Mouse (Mus musculus) gastrocnemius, postnatal 4 days (tissue): ENCODE data around the gene 4930568D16Rik. TPM values are rescaled to one million over a fixed set of nuclear protein-coding genes. Genes with fewer than 3 reads are reported as not detected.

Experiments
- total RNA-seq, 2 experiments: library from RNA; stranded (reverse); gene quantifications; 2 replicates each; pipeline ENCODE4 v1.2.3; 2021

4930568D16Rik gene
- total RNA-seq, 2 experiments from 2014 or later = not detected

Other genes starting within 250 kb of the 4930568D16Rik start
- gene Rab14, start 166.6 kb downstream of the 4930568D16Rik start, total RNA-seq = 100 to 1,000 TPM; 119 to 130 TPM
- gene Gsn, start 111.3 kb downstream of the 4930568D16Rik start, total RNA-seq = 100 to 1,000 TPM; 259 to 284 TPM
- 10 to 100 TPM; 34.1 to 50.4 TPM for gene Stom, start 30.8 kb downstream of the 4930568D16Rik start, total RNA-seq
- not detected for gene 4930402F06Rik, start 29.4 kb upstream of the 4930568D16Rik start, total RNA-seq
- gene Ggta1, start 95.5 kb upstream of the 4930568D16Rik start, total RNA-seq = 10 to 100 TPM; 21.0 to 25.4 TPM
- 10 to 100 TPM; 72.7 to 80.4 TPM for gene Dab2ip, start 190.5 kb upstream of the 4930568D16Rik start, total RNA-seq